Mouse (Mus musculus): ENCODE results near the gene Mfge8. TPM values are rescaled to one million over a fixed set of nuclear protein-coding genes. Genes with fewer than 3 reads are reported as not detected.

Gene Mfge8
- 10 to 100 TPM; 34.6 to 45.1 (median 38.6) TPM for total RNA-seq (2022)

DNA sequence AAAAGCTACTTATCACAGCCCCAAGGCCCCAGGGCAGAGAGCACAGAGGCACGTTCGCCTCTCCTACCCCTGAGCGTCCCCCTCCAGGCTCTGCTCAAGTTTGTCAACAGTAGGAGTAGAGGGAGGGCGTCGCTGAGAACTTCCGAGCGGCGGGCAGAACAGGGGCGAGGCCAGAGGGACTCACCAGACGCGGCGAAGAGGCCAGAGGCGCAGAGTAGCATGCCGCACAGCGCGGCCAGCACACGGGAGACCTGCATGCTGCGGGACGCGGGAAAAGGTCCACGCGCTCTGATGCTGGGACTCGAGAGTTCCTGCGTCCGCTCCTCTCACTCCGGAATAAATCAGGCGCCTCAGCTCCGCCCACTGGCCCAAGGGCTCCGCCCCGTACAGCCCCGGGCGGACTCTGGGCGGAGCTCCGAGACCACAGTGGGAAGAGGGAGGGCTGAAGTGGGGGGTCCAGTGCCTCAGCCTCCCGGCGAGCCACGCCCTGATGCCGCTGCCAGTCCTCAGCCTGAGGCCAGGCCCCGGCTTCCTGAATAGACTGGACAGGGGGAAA lies at the start of gene Mfge8:
Mfge8 (minus strand) TSS at position 350 of the 556 bp plus-strand sequence.
- peak; percentile 89 to 90 for DNase-seq (ENCODE audit: low spot score in 2 of 2)

DNA sequence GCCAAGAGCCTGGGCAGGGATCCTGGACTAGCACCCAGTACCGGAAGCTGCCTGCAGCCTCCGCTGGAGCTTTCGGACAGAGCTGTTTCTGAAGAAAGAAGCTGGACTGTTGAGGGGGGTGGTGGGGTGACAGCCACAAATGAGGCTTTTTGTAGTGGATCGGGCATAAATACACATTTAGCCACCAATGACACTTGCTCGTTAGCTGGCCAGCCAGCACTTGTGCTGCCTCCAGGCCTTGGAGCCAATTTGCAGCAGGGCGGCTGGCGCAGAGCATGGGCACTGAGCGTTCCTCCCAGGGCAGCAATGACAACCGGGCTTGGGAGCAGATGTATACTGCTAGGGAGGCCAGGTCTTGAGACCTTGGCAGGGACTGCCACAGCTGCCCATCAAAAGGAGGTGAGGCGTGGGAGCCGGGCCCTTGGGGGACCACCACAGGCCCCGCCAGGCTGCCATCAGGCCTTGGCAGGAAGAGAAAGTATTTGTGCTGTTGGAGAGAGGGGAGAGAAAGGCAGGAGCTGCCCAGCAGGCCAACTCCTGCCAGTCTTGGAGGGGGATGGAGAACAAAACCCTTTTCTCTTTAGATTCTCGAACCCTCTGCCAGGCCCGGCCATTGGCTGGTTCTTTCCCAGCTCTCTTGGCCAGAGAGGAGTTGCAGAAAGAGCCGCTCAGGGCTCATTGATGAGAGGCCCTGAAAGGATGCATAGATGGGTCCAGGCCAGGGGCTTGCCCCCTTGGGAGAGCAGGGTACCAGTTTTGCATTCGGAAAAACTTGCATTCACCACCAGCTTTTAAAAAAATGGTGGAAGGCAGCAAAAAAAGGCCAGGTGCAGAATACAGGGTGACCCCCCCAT lies 45.9 kb upstream of the Mfge8 start:
- DNase-seq (ENCODE audit: low spot score in 2 of 2), result no peak

DNA sequence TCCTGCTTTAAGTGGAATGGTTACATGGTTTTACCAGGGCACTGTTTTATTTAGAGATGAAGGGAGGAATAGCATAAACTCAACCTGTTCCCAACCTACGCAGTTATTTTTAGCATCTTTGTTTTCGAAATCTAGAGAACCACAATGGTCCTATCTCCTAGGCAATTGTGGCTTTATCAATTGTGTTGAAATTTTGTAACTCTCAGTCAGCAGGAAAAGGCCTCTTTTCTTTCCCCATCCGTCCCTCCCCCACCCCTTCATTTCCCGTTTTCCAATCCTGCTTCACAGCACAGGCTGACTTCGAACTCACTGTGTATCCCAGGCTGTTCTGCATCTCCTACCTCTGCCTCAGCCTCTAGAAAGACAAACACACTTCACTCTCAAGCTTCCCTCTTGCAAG lies 45.1 kb upstream of the Mfge8 start:
- DNase-seq (ENCODE audit: low spot score in 2 of 2), result no peak

DNA sequence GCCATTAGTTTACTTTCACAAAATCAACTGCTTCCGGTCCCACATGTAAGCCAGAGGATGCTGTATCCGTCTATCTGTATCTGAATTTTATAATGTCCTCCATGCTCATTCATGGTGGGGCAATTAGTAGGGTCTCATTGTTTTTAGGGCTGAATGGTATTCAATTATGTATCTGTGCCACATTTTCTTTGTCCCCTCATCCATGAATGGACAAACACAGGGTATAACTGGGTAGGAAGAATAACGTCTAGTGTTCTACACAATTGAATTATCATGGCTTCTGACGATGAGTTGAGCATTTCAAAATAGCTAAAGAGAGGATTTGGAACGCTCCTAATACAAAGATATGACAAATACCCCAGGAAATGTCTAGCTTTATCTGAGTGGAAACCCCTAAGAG lies 42.6 kb upstream of the Mfge8 start:
- DNase-seq (ENCODE audit: low spot score in 2 of 2), result no peak

DNA sequence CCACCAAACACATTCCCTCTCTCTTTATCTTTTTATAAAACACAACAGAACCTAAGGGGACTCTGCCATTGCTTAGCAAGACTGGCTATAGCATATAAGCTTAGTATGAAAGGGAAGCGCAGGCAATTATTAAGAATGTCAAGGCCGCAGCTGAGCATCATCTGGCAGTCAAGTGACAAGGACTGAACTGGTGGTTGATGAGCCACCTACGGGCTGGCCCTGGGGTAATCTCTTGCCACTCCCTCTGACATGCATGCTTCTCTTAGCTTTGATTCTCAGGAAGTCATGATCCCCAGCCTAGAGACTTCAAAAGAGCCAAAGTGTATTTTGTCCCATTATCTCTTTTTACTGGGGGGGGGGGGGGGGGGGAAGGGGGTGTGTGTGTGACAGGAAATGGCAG lies 41.7 kb upstream of the Mfge8 start:
- no peak for DNase-seq (ENCODE audit: low spot score in 2 of 2)

DNA sequence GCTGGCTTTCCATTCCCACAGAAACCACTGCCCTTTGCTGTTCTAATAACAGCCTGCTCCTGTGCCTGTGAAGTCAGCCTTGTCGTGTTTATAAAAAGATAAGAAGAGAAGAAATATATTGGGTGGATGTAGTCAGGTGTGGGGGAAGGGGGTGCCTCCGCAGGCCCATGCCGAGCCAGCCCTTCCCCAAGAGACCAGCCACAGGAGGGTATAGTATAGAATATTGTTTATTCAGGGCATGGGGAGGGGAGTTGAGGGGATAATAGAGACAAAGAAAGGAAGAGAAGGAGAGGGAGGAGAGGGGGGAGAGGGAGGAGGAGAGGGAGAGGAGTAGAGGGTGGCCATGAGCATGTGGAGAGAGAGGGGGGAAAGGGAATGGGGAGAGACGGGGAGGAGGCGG lies 40.4 kb upstream of the Mfge8 start:
- no peak for DNase-seq (ENCODE audit: low spot score in 2 of 2)

DNA sequence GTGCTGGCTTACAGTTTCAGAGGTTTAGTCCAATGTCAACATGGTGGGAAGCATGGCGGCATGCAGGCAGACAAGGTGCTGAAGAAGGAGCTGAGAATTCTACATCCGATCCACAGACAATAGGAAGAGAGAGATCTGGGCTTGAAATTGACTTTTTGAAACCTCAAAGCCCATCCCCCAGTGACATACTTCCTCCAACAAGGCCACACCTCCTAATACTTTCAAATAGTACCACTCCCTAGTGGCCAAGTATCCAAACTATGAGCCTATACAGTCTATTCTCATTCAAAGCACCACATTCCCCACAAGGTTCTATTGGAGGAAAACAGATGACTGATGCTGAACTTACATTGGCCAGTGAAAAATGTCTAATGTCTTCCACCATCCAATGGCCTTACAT lies 38.7 kb upstream of the Mfge8 start:
- no peak for DNase-seq (ENCODE audit: low spot score in 2 of 2)

GRCm38 (mm10) chr7:79183417-79183816 lies 34.6 kb upstream of the Mfge8 start:
- no peak for DNase-seq (ENCODE audit: low spot score in 2 of 2)

- no peak for DNase-seq (ENCODE audit: low spot score in 2 of 2)
Observed at GRCm38 (mm10) chr7:79173800-79174199, 24.9 kb upstream of the Mfge8 start.

DNA sequence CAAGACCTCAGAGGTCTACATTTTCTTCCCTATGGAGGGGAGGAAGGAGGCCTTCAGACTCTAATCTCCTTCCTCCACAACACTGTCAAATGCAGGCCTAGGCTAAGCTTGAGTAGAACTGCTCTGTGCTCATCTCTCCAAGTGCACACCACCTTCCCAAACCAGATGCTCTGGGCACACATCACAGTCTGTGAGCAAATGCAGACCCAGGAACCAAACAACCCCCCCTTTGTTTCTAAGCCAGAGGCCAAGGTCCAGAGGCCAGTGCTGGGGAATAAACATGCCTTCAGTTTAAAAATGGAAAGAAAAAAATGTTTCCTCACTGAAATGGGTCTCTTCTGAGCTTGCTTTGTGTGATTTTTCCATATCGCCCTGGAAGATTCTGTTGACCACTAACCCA lies 22.9 kb upstream of the Mfge8 start:
- no peak for DNase-seq (ENCODE audit: low spot score in 2 of 2)

DNA sequence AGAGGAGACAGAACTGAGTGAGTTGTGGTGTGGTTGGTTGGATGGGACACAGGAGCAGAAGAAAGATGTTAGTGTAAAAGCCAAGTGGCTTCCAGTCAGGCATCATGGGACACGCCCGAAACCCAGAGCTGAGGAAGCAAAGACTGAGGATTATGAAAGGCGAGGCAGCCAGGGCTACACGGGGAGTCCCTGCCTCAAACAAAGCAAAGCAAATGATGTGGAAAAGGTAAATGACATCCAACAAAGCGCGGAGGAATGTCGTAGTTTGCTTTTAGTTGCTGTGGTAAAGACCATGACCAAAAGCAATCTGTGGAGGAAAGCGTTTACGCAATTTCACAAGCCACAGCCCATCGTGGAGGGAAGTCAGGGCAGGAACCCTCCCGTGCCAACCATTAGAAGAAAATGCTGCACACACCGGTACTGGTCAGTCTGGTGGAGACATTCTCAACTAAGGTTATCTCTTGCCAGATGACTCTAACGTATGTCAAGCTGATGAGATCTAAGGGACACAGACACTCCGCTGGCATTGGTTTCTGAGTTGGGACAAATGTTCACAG lies 18.2 kb upstream of the Mfge8 start:
- no peak for DNase-seq (ENCODE audit: low spot score in 2 of 2)

- DNase-seq (ENCODE audit: low spot score in 2 of 2), result no peak
Observed at GRCm38 (mm10) chr7:79159406-79159805, 10.5 kb upstream of the Mfge8 start.

- no peak for DNase-seq (ENCODE audit: low spot score in 2 of 2)
Observed at GRCm38 (mm10) chr7:79149522-79149921, 662 bp upstream of the Mfge8 start.

- DNase-seq (ENCODE audit: low spot score in 2 of 2), result no peak
Observed at GRCm38 (mm10) chr7:79147931-79148653, 768 bp downstream of the Mfge8 start.

DNA sequence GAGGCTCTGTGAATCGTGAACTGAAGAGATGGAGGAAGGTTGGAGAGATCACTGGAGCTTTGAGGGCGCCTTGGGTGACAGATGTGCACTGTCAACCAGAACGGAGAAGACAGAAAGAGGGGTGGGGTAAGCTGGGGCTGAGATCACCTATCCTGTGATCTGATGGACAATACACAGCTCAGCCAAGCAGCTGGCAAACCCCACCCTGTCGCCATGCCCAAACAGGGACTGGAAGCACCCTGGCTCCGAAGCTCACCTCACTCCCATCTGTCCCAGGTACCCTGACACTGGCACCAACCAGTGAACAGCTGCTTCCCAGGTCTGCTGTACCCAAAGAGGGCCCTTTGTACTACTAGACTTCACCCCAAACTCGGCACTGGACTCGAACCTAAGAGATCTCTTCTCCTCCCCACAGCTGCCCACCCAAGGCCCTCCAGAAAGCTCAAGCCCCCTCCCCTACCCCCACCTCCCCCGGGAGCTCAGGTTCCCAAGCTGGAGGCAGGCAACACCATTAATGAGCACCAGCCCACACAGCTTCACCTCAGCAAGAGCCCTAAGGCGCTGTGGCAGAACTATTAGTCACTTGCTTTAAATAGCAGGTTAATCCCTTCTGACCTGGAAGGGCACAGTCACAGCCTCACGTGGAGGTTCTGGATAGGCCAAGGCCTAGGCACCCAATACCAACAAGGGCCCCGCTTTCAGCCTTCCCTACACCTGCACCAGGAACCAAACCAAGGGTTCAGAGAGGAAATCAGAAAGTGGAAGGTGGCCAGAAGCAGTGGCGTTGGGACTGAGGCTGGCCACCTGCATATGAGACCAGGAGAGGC lies 1.6 kb downstream of the Mfge8 start:
- DNase-seq (ENCODE audit: low spot score in 2 of 2), result peak; percentile 41 to 59

- peak; percentile 62 to 70 for DNase-seq (ENCODE audit: low spot score in 2 of 2)
Observed at GRCm38 (mm10) chr7:79140897-79141296, 8.0 kb downstream of the Mfge8 start.

DNA sequence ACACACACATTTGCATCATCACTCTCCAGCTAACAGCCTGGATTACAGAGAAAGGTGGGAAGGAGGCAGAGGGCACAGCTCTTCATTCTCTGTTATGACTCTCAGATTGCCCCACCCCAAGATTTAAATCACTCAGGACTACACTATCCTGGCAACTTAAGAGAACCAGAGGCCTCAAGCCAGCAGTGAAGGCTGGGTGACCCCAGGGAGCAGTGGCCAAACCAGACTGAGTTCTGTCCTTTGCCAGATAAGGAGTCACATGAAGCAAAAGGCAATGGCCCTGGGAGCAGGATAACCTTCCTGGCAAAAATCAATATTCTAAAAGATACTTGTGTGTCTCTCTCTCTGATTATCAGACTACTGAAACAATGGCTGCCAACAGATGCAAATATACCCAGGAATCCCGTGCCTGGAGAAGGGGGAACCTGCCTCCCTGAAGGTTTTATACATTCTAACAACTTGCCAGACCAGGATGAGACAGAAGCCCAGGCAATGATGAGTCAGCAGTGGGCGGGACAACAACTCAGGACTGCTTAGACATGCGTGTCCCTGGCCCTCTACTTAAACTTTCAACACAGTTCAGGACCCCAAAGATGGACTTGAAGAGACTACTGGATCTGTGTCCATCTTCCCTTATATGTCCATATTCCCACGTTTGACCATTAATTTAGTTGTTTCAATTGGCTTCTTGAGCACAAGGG lies 8.8 kb downstream of the Mfge8 start:
- DNase-seq (ENCODE audit: low spot score in 2 of 2), result no peak

DNA sequence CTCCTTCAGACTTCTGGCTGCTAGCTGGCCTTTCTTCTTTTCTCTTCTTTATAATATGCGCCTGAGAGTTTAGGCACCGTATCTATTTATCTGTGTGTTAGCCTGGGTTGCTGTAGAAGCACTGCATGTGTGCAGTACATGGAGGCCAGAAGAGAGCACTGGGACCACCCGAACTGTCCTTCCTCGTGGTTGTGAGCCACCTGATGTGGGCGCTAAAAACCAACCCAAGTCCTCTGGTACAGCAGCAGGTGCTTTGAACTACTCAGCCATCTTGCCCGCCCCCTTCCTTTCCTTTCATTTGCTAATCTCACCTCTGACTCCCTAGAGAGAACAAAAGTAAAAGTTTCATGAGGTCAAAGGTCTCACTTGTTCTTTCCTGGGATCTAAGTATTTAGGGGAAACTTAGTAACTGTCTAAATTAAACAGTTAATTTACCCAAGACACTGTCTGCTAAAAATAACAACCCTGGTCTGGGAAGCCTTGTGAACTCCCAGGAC lies 9.5 kb downstream of the Mfge8 start:
- DNase-seq (ENCODE audit: low spot score in 2 of 2), result no peak

GRCm38 (mm10) chr7:79133391-79133790 lies 15.5 kb downstream of the Mfge8 start:
- DNase-seq (ENCODE audit: low spot score in 2 of 2), result no peak

GRCm38 (mm10) chr7:79130843-79131444 lies 17.9 kb downstream of the Mfge8 start, which contains the start of gene Hapln3:
TSS of gene Hapln3 (minus strand) at chr7:79131018.
- DNase-seq (ENCODE audit: low spot score in 2 of 2), result no peak
